Mouse (Mus musculus): ENCODE data around the gene Gan.

- TF ChIP-seq CTCF (conservative IDR thresholded peaks at IDR 0.05 in 1 of 2, IDR thresholded peaks at IDR 0.05 in 1 of 2; ENCODE audit: low read depth in 2 of 2, low read length in 2 of 2) (no peak), EP300 (IDR thresholded peaks at IDR 0.05; ENCODE audit: low read length) (no peak), POLR2A (IDR thresholded peaks at IDR 0.05; ENCODE audit: low read depth, low read length) (no peak), SMC3 (IDR thresholded peaks at IDR 0.05; ENCODE audit: low read depth, low read length) (no peak), NELFE (IDR thresholded peaks at IDR 0.05; ENCODE audit: low read depth, low read length) (no peak), POLR2AphosphoS2 (IDR thresholded peaks at IDR 0.05; ENCODE audit: low read depth, low read length) (no peak), MXI1 (IDR thresholded peaks at IDR 0.05; ENCODE audit: low read depth, low read length) (no peak), E2F4 (IDR thresholded peaks at IDR 0.05; ENCODE audit: insufficient replicate concordance, low read depth, low read length) (no peak), USF1 (IDR thresholded peaks at IDR 0.05; ENCODE audit: low read depth, low read length) (peak; percentile 10; the same call in 1 of the 2 replicates), HCFC1 (IDR thresholded peaks at IDR 0.05; ENCODE audit: low read depth, low read length) (no peak), ZNF384 (IDR thresholded peaks at IDR 0.05; ENCODE audit: low read depth, low read length) (no peak), ZKSCAN1 (IDR thresholded peaks at IDR 0.05; ENCODE audit: borderline replicate concordance, low read depth, low read length) (no peak), RAD21 (IDR thresholded peaks at IDR 0.05; ENCODE audit: low read depth, low read length) (no peak)
Measured at GRCm38 (mm10) chr8:117121277-117121676, 36.7 kb upstream of the Gan start.

Measured in CH12.LX (cell line).